Mouse (Mus musculus): ENCODE measurements around the gene Rad51b. TPM values are rescaled to one million over a fixed set of nuclear protein-coding genes. Genes with fewer than 3 reads are reported as not detected.

Rad51b gene
- total RNA-seq, 2 experiments from 2014 or later = 0.33 to 0.46 TPM

- no peak for DNase-seq (ENCODE audit: low spot score in 2 of 2)
Observed at GRCm38 (mm10) chr12:79848539-79848938, 551.5 kb downstream of the Rad51b start.

GRCm38 (mm10) chr12:79850021-79850420 is 552.9 kb downstream of the Rad51b start:
- no peak for DNase-seq (ENCODE audit: low spot score in 2 of 2)

- DNase-seq (ENCODE audit: low spot score in 2 of 2) = no peak
Observed at GRCm38 (mm10) chr12:79851898-79852297, 554.8 kb downstream of the Rad51b start.

- no peak for DNase-seq (ENCODE audit: low spot score in 2 of 2)
Observed at GRCm38 (mm10) chr12:79852606-79853005, 555.5 kb downstream of the Rad51b start.

- no peak for DNase-seq (ENCODE audit: low spot score in 2 of 2)
Observed at GRCm38 (mm10) chr12:79853901-79854490, 556.9 kb downstream of the Rad51b start.

- no peak for DNase-seq (ENCODE audit: low spot score in 2 of 2)
Observed at GRCm38 (mm10) chr12:79854507-79854906, 557.4 kb downstream of the Rad51b start.

GRCm38 (mm10) chr12:79856116-79856909 is 559.2 kb downstream of the Rad51b start:
- DNase-seq (ENCODE audit: low spot score in 2 of 2) = no peak

GRCm38 (mm10) chr12:79857704-79858103 is 560.6 kb downstream of the Rad51b start:
- no peak for DNase-seq (ENCODE audit: low spot score in 2 of 2)

- DNase-seq (ENCODE audit: low spot score in 2 of 2) = no peak
Observed at GRCm38 (mm10) chr12:79858336-79858735, 561.3 kb downstream of the Rad51b start.

GRCm38 (mm10) chr12:79859354-79860247 is 562.5 kb downstream of the Rad51b start:
- DNase-seq (ENCODE audit: low spot score in 2 of 2) = no peak

- DNase-seq (ENCODE audit: low spot score in 2 of 2) = no peak
Observed at GRCm38 (mm10) chr12:79860248-79860555, 563.1 kb downstream of the Rad51b start.

Other genes starting within 250 kb of the Rad51b start
- gene Pigh, start 207.6 kb upstream of the Rad51b start, total RNA-seq (2021) = 10 to 100 TPM in 1 of 2 experiments, 1 to 10 TPM in 1; 9.8 to 10.2 TPM
- 1 to 10 TPM; 5.7 to 6.8 TPM for gene Arg2, start 166.5 kb upstream of the Rad51b start, total RNA-seq (2021)
- 100 to 1,000 TPM; 121 to 134 TPM for gene Vti1b, start 124.6 kb upstream of the Rad51b start, total RNA-seq (2021)
- gene Rdh11, start 105.0 kb upstream of the Rad51b start, total RNA-seq (2021) = 10 to 100 TPM; 23.6 to 23.9 TPM
- gene Rdh12, start 88.4 kb upstream of the Rad51b start, total RNA-seq (2021) = 1 to 10 TPM; 1.2 to 2.4 TPM
- gene Zfyve26, start 978 bp upstream of the Rad51b start, total RNA-seq (2021) = 10 to 100 TPM; 27.0 to 30.0 TPM